Mouse (Mus musculus) cerebellum, adult 2 months (tissue): ENCODE results near the gene Krt28.

Experiments
- CTCF ChIP-seq: fragments of 200-500 bp; IDR thresholded peaks from 2 replicates; pipeline ENCODE4 v1.5.1; 2011; ENCODE audit warnings: low read depth, mild to moderate bottlenecking, control low read depth, low read length, moderate library complexity, borderline replicate concordance; ENCODE audit not compliant: insufficient read depth
- POLR2A ChIP-seq: fragments of 200-500 bp; IDR thresholded peaks from 2 replicates; pipeline ENCODE4 v1.6.1; 2011; ENCODE audit warnings: low read length, control low read depth, borderline replicate concordance; ENCODE audit not compliant: insufficient read depth

DNA sequence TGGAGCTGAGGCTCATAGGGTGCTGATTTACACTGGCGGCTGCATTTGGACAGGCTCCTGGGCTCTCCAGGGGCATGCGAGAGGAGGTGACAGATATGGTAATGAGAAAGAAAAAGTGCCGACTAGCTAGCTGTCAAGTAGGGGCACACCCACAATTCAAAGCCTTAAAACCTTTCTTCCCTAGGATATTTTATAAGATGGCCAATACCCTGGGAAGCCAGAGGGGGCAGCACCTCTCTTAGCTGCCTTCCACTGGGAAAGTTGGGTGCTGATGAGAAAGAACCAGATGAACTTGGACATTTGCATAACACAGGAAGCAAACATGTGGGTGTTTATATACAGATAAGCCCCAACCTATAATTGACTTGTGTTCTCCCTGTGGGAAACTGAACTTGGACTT is 5.5 kb downstream of the Krt28 start:
- TF ChIP-seq POLR2A (no peak), CTCF (peak; percentile 30; the same call in 1 of the 2 replicates)
